Mouse (Mus musculus) MEL (cell line): Measurements from ENCODE around the gene Prss44.

ENCODE experiments used
- BHLHE40 ChIP-seq: IDR thresholded peaks from 2 replicates; pipeline ENCODE4 v1.6.1; 2012; ENCODE audit warnings: low read depth, mild to moderate bottlenecking, inconsistent platforms, low read length, improper control_type of control experiment, borderline replicate concordance
- CHD1 ChIP-seq: IDR thresholded peaks from 2 replicates; pipeline ENCODE4 v1.6.1; 2012; ENCODE audit warnings: low read depth, mild to moderate bottlenecking, inconsistent platforms, low read length, improper control_type of control experiment
- CTCF ChIP-seq, 3 experiments: IDR thresholded peaks in 2 of 3; conservative IDR thresholded peaks in 1 of 3; 2 replicates each; pipeline ENCODE4 v1.5.1; 2011 to 2012; ENCODE audit warnings: low read length in 3 of 3, low read depth in 2 of 3, mild to moderate bottlenecking in 2 of 3, improper control_type of control experiment in 1 of 3, inconsistent platforms in 1 of 3, mixed read lengths in 1 of 3, moderate library complexity in 1 of 3; ENCODE audit not compliant: control insufficient read depth in 1 of 3, insufficient read depth in 1 of 3, poor library complexity in 1 of 3, severe bottlenecking in 1 of 3
- EP300 ChIP-seq, 2 experiments: IDR thresholded peaks; 2 replicates each; pipeline ENCODE4 v1.6.1; 2011; ENCODE audit warnings: improper control_type of control experiment in 2 of 2, low read length in 2 of 2, low read depth in 1 of 2, mild to moderate bottlenecking in 1 of 2
- GATA1 ChIP-seq: IDR thresholded peaks from 2 replicates; pipeline ENCODE4 v1.6.1; 2011; ENCODE audit warnings: low read depth, low read length, improper control_type of control experiment
- HCFC1 ChIP-seq: IDR thresholded peaks from 2 replicates; pipeline ENCODE4 v1.6.1; 2012; ENCODE audit warnings: low read depth, mild to moderate bottlenecking, inconsistent platforms, low read length, improper control_type of control experiment, moderate library complexity
- KAT2A ChIP-seq: conservative IDR thresholded peaks from 2 replicates; pipeline ENCODE4 v1.6.1; 2012; ENCODE audit warnings: low read depth, low read length, improper control_type of control experiment, inconsistent platforms
- MAX ChIP-seq: IDR thresholded peaks from 2 replicates; pipeline ENCODE4 v1.6.1; 2011; ENCODE audit warnings: low read length, improper control_type of control experiment
- MAZ ChIP-seq: IDR thresholded peaks from 2 replicates; pipeline ENCODE4 v1.6.1; 2012; ENCODE audit warnings: low read depth, mild to moderate bottlenecking, inconsistent platforms, low read length, improper control_type of control experiment
- NELFE ChIP-seq: IDR thresholded peaks from 2 replicates; pipeline ENCODE4 v1.6.1; 2011; ENCODE audit warnings: low read depth, low read length, improper control_type of control experiment
- POLR2A ChIP-seq, 2 experiments: IDR thresholded peaks; 2 replicates each; pipeline ENCODE4 v1.6.1; 2011 to 2012; ENCODE audit warnings: low read length in 2 of 2, mild to moderate bottlenecking in 2 of 2, control low read depth in 1 of 2, improper control_type of control experiment in 1 of 2, low read depth in 1 of 2, moderate library complexity in 1 of 2; ENCODE audit not compliant: control insufficient read depth in 1 of 2, insufficient read depth in 1 of 2, poor library complexity in 1 of 2
- POLR2AphosphoS2 ChIP-seq: IDR thresholded peaks from 2 replicates; pipeline ENCODE4 v1.6.1; 2011; ENCODE audit warnings: low read length, improper control_type of control experiment
- RCOR1 ChIP-seq: IDR thresholded peaks from 2 replicates; pipeline ENCODE4 v1.6.1; 2012; ENCODE audit warnings: low read depth, mild to moderate bottlenecking, inconsistent platforms, low read length, improper control_type of control experiment

- TF ChIP-seq GATA1 (no peak), RCOR1 (no peak), MAZ (no peak), POLR2A (IDR thresholded peaks at IDR 0.05; ENCODE audit: control insufficient read depth in 1 of 2, insufficient read depth in 1 of 2, low read depth in 1 of 2, low read length in 2 of 2, poor library complexity in 1 of 2) (no peak), EP300 (IDR thresholded peaks at IDR 0.05; ENCODE audit: low read depth in 1 of 2, low read length in 2 of 2) (no peak), KAT2A (no peak), CHD1 (no peak), CTCF (IDR thresholded peaks at IDR 0.05 in 2 of 3, conservative IDR thresholded peaks at IDR 0.05 in 1 of 3; ENCODE audit: control insufficient read depth in 1 of 3, insufficient read depth in 1 of 3, low read depth in 2 of 3, low read length in 3 of 3, poor library complexity in 1 of 3, severe bottlenecking in 1 of 3) (no peak), POLR2AphosphoS2 (no peak), HCFC1 (no peak), MAX (no peak), BHLHE40 (no peak), NELFE (no peak)
Observed at GRCm38 (mm10) chr9:110836112-110836511, 22.3 kb downstream of the Prss44 start.
